Mouse (Mus musculus) kidney, adult 2 months (tissue): ENCODE measurements around the gene Anks1.

Source experiments
- CTCF ChIP-seq: fragments of 200-500 bp; conservative IDR thresholded peaks from 2 replicates; pipeline ENCODE4 v1.5.1; 2011; ENCODE audit warnings: low read depth, mild to moderate bottlenecking, control low read depth, low read length, moderate library complexity, mixed read lengths; ENCODE audit not compliant: insufficient read depth, insufficient read length
- POLR2A ChIP-seq: fragments of 200-500 bp; IDR thresholded peaks from one replicate; pipeline ENCODE4 v1.6.1; 2011; ENCODE audit warnings: low read depth, low read length, control low read depth

- TF ChIP-seq POLR2A, result no peak
- TF ChIP-seq CTCF, result no peak
These were observed 109.2 kb downstream of the Anks1 start for GRCm38 (mm10) chr17:28018344-28018743.
